Mouse (Mus musculus) C2C12 (cell line): ENCODE data around the gene Gmnc. TPM values are rescaled to one million over a fixed set of nuclear protein-coding genes. Genes with fewer than 3 reads are reported as not detected.

Source experiments
- H3K27me3 ChIP-seq: one replicate; pipeline ENCODE4 v1.6.1; 2011; ENCODE audit not compliant: control insufficient read depth, insufficient read depth, insufficient read length
- H3K36me3 ChIP-seq: one replicate; pipeline ENCODE4 v1.6.1; 2011; ENCODE audit not compliant: control insufficient read depth, insufficient read depth
- H3K4me3 ChIP-seq: one replicate; pipeline ENCODE4 v1.5.1; 2011; ENCODE audit warnings: mild to moderate bottlenecking, control low read depth; ENCODE audit not compliant: poor library complexity, insufficient read depth, severe bottlenecking
- H3K79me2 ChIP-seq: one replicate; pipeline ENCODE4 v1.6.1; 2011; ENCODE audit not compliant: control insufficient read depth, insufficient read depth
- H3K79me3 ChIP-seq: one replicate; pipeline ENCODE4 v1.6.1; 2011; ENCODE audit warnings: low read depth, control low read depth
- H3ac ChIP-seq: one replicate; pipeline ENCODE3; 2011; ENCODE audit warnings: low read depth; ENCODE audit not compliant: control insufficient read depth, insufficient read length
- CEBPB ChIP-seq: IDR thresholded peaks from one replicate; pipeline ENCODE4 v1.6.1; 2011; ENCODE audit warnings: low read depth, mild to moderate bottlenecking, control low read depth, moderate library complexity
- CTCF ChIP-seq: IDR thresholded peaks from one replicate; pipeline ENCODE4 v1.5.1; 2011; ENCODE audit not compliant: control insufficient read depth, insufficient read depth, insufficient read length
- FOSL1 ChIP-seq: IDR thresholded peaks from one replicate; pipeline ENCODE4 v1.8.0; 2011; ENCODE audit warnings: mild to moderate bottlenecking, low read length; ENCODE audit not compliant: poor library complexity, insufficient read depth, severe bottlenecking
- MAX ChIP-seq: IDR thresholded peaks from one replicate; pipeline ENCODE4 v1.6.1; 2011; ENCODE audit warnings: mild to moderate bottlenecking, control low read depth
- MYOD1 ChIP-seq: IDR thresholded peaks from one replicate; pipeline ENCODE4 v1.6.1; 2011; ENCODE audit warnings: low read depth; ENCODE audit not compliant: control insufficient read depth, insufficient read length
- MYOG ChIP-seq: IDR thresholded peaks from one replicate; pipeline ENCODE4 v1.6.1; 2011; ENCODE audit not compliant: control insufficient read depth, insufficient read length; ENCODE audit errors: extremely low read depth
- USF1 ChIP-seq: IDR thresholded peaks from one replicate; pipeline ENCODE4 v1.6.1; 2011; ENCODE audit warnings: low read depth, mild to moderate bottlenecking, control low read depth, moderate library complexity
- polyA plus RNA-seq: library from polyadenylated mRNA; unstranded; fragments of >200 nt; fragmentation: generic; extraction: Trizol; gene quantifications from one replicate; pipeline ENCODE4 v1.2.1, GENCODE M21; 2012; ENCODE audit warnings: missing spikeins

Gmnc gene
- polyA plus RNA-seq, 1 experiment: not detected

GRCm38 (mm10) chr16:26967967-26968366 is 23.5 kb downstream of the Gmnc start:
- Histone ChIP-seq H3K79me2 (no peaks in the 10 kb centered on the region), H3K27me3 (no peaks in the 10 kb centered on the region), H3K4me3 (no peak overlapping the region), H3K36me3 (no peaks in the 10 kb centered on the region), H3K79me3 (no peaks in the 10 kb centered on the region), H3ac (no peak overlapping the region)
- TF ChIP-seq MYOG (no peak), CEBPB (no peak), FOSL1 (no peak), MYOD1 (no peak), CTCF (no peak), USF1 (no peak), MAX (no peak)

DNA sequence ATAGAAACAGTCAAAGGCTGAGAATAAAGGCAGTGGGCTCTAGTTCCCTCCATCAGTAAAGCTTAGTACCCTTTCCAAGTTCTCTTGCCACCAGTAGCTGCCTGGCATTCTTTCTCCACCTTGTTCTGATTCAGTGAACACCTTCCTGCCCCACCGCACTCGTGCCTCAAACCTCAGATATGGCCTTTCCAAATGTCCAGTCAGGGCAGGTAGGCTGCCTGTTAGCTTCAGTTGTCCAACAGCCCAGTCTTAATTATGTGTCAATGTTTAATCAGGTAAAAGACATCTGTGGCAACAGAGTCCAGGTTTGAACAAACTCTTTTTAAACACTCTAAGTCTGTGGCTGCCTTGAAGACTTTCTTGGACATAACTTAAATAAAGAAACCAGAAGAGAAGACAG is 24.6 kb downstream of the Gmnc start:
- H3K36me3 ChIP-seq: no peaks in the 10 kb centered on the region
- H3K4me3 ChIP-seq: no peak overlapping the region
- H3ac ChIP-seq: no peak overlapping the region
- no peaks in the 10 kb centered on the region for H3K27me3 ChIP-seq
- no peaks in the 10 kb centered on the region for H3K79me3 ChIP-seq
- no peaks in the 10 kb centered on the region for H3K79me2 ChIP-seq
- TF ChIP-seq MAX (no peak), USF1 (no peak), MYOG (no peak), CTCF (no peak), MYOD1 (no peak), FOSL1 (no peak), CEBPB (no peak)

DNA sequence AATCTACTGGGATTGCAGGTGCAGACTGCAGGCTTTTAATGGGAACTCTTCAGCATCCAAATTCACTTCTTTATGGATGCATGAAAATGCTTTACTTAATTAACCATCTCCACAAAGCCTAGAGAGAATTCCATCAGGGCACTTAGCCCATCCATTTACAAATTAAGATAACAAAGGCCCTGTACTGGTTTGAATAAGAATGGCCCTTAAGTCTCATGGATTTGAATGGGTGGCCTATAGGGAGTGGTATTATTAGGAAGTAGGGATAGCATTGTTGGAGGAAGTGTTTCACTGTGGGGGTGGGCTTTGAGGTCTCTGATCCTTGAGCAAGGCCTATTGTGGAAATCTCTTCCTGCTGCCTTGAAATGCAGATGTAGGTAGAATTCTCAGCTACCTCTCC is 29.5 kb downstream of the Gmnc start:
- Histone ChIP-seq H3K79me3 (no peaks in the 10 kb centered on the region), H3K36me3 (no peaks in the 10 kb centered on the region), H3K79me2 (no peaks in the 10 kb centered on the region), H3K4me3 (no peak overlapping the region), H3K27me3 (no peaks in the 10 kb centered on the region), H3ac (no peak overlapping the region)
- TF ChIP-seq FOSL1 (no peak), MYOG (no peak), CTCF (no peak), MYOD1 (no peak), MAX (no peak), USF1 (no peak), CEBPB (no peak)

- no peak for TF ChIP-seq CTCF
- TF ChIP-seq USF1: no peak
- no peak for TF ChIP-seq MAX
- no peak for TF ChIP-seq FOSL1
- TF ChIP-seq MYOD1: no peak
- TF ChIP-seq CEBPB: no peak
- TF ChIP-seq MYOG: no peak
- Histone ChIP-seq H3ac (no peak overlapping the region), H3K36me3 (no peaks in the 10 kb centered on the region), H3K79me2 (no peaks in the 10 kb centered on the region), H3K27me3 (no peaks in the 10 kb centered on the region), H3K79me3 (no peaks in the 10 kb centered on the region), H3K4me3 (no peak overlapping the region)
Observed at GRCm38 (mm10) chr16:26951601-26952000, 39.9 kb downstream of the Gmnc start.

- Histone ChIP-seq H3K79me3 (no peaks in the 10 kb centered on the region), H3ac (no peak overlapping the region), H3K36me3 (no peaks in the 10 kb centered on the region), H3K4me3 (no peak overlapping the region), H3K27me3 (no peaks in the 10 kb centered on the region), H3K79me2 (no peaks in the 10 kb centered on the region)
- TF ChIP-seq CEBPB (no peak), FOSL1 (no peak), MYOG (no peak), MYOD1 (no peak), CTCF (no peak), MAX (no peak), USF1 (no peak)
Observed at GRCm38 (mm10) chr16:26950209-26950608, 41.2 kb downstream of the Gmnc start.

- H3K79me2 ChIP-seq: no peaks in the 10 kb centered on the region
- H3K36me3 ChIP-seq: no peaks in the 10 kb centered on the region
- H3ac ChIP-seq: no peak overlapping the region
- no peak overlapping the region for H3K4me3 ChIP-seq
- no peaks in the 10 kb centered on the region for H3K79me3 ChIP-seq
- TF ChIP-seq MAX: no peak
- no peaks in the 10 kb centered on the region for H3K27me3 ChIP-seq
Observed at GRCm38 (mm10) chr16:26903968-26904367, 87.5 kb downstream of the Gmnc start.
